Mouse (Mus musculus): ENCODE data around the gene Setd2.

Setd2 gene

DNA sequence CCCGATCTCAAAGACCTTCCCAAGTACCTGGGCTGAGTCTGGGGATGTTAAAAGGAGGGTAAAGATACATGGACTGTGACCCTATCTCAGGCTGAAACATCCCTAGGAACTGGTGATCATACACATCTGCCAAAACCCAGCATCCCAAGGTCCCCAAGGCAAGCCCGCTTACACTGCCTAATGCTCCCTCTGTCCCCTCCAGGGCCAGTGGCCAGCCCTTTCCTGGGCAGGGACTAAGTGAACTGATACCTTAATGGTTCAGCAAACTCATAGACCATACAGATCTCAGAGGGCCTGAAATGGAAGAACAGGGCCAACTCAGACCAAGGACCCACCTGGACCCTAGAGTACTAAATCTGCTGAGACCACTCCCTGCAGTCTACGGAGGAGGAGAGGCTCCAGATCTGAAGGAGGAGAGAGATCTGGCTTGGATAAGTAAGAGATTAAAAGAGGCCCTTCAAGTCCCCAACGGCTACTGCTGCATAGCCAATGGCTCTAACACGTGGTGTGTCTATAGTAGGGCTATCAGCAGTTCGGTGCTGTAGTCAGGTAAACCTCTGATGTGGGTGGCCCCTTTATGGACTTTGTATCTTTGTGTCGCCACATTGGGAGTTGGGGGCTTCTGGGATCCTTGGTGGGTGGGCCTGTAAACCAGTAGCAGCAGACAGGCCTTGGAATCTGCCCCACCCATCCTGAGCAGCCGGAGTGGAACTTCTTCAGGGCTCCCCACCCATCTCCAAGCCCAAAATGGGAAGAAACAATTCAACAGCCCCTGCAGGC lies 91.2 kb downstream of the Setd2 start:
- no peak for DNase-seq (ENCODE audit: low read depth, low spot score)

DNA sequence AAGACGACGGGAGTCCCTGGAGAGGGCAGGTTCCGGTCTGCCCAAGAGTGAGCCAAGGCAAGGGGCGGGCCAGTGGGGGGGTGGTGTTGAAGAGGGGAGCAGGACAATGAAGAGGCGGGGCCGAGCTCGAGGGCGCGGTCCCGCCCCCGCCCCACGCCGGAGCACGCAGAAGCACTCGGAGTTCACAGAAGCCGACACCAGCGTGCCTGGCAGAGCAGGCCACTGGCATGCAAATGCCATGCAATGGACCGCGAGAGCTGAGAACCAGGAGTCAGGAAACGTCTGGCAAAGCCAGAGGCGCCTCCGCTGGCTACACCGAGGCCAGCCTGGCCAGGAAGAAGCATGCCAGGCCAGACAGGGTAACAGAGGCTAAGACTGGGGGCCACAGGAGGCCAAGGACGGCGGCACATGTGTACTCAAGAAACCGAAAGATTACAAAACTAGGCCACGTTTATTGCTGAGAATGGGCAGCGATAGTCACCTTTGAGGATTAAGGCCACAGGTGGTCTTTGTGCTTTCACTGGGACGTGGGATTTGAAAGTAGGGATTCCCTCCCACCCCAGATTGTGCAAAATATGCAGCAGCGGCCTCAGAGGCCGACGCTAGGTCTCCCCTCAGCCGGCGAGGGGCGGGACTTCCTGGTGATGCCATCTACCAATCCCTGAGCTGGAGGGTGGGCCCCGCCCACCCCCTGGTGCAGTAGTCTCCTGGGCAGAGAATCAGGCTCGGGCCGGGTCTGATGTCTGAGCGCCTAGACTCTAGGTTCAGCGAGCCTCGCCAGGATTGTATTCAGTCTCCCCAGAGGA lies 92.2 kb downstream of the Setd2 start, which contains the start of gene Nradd:
Nradd (minus strand) TSS at position 92 of the 806 bp plus-strand sequence.
- DNase-seq (ENCODE audit: low read depth, low spot score), result no peak

DNA sequence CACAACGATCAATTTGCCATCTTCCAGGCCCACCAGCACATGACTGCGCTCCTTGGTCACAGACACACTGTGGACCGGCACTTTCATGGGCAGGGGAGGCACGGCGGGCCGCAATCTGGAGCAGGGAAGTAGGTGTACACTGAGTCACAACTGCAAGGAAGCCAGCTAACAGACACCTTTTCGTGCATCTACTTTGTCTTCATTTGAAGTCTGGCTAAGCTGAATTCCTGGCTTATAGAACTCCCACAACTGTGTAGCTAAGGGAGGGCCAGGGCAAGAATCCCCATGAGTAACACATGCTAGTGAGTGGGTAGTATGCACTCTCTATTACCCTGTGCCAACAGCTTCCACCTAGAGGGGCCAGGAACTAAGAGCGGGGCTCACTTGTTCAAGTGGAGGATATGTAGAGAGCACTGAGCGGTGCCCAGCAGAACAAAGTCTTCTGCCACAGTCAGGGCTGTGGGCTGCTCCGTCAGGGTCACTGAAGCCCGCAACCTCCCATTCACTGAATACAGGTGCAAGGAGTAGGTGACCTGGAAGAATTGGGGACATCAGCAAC lies 93.0 kb downstream of the Setd2 start:
- DNase-seq (ENCODE audit: low read depth, low spot score), result no peak

DNA sequence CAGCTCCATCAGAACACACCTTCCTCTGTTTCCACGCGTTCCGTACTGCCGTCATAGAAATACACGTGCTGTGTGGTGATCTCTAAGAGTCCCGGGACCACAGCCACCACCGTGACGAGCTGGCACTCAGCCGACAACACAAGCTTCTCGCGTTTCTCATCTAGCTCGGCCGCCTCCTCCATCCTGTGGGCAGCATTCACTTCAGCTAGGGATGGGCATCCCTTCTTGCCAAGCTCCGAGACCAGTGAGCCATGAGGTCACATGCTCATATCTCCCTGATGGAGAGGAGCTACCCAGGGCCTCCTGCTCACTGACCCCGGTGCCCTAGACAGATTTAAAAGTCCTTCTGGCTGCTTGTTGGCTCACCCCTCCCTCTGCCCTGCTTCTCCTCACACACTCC lies 97.8 kb downstream of the Setd2 start:
- no peak for DNase-seq (ENCODE audit: low read depth, low spot score)

DNA sequence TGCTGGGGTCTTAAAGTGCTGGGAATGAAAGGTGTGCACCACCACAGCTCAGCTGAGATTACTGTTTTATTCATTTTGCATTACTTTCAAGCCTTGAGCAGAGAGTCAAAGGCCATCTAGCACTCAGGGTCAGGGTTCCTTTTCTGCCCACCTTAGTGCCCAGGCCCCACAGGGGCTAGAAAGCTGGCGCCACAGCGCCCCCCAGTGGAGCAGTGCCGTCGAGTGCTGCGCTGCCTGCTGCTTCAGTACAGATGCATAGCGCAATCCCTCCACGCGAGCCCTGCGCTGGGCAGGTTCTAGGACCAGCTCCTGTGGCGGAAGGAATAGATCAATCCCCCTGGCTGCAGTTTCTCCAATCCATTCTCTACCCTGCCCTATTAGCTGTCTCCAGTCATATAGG lies 98.8 kb downstream of the Setd2 start:
- DNase-seq (ENCODE audit: low read depth, low spot score), result peak; percentile 65

DNA sequence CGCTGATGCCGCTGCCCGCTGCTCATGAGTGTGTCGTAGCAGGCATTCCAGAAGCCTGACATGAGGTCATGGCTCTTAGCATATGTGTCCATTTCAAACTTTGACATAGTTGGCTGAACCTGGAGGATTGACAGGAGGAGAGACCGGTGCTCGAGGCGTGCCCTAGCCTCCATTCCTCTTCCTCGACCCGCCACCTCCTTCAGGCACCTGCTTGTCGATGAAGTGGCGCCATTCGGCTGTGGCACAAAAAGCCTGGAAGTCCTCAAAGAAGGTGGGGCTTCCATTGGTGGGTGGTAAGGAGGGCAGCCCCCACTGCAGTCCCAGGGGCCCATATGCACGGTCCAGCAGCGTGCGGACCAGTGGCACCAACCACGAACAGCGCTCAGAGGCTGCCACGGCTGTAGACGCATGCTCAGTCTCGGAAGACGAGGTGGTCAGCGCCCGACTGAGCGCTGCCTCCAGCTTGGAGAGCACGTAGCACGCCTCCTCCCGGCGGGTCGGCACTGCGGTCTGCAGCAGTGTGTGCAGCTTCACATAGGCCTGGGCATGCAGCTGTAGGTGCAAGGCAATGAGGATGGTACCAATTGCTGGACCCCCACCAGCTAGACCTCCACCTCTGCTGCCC lies 99.4 kb downstream of the Setd2 start:
- DNase-seq (ENCODE audit: low read depth, low spot score), result no peak

DNA sequence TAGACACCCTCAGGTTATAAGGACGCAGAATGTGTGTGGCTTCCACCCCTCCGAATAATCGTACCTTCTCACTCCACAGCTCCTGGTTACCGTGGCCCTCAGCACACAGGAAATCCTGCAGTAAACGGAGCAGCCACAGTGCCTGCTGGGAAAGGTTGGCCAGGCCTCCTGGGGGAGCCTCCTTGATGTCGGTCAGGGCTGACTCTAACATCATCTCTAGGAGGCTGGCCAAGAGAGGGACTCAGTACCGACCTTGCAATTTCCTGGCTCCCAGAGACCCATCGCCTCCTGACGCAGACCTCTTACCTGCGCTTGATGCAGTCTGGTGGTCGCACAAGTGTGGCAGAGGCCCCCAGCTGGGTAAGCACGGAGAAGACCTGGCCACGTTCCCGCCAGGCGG lies 100.3 kb downstream of the Setd2 start:
- no peak for DNase-seq (ENCODE audit: low read depth, low spot score)

DNA sequence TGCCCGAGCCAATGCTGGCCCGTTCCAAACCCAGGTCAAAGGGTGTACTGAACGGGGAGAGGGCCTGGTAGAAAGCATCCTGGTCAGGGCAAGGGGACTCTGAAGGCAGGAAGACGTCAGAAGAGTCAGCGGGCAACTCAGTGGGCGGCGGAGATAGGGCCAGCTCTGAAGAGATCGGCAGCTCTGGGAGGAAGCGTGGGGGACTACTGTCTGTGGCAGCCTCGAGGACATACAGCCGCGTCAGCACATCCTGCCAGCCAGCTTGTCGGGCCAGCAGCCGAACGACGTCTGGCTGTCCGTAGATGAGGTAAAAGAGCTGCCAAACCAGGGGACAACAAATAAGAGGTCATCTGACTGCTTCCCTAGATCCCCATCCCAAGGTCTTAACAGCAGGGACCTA lies 101.5 kb downstream of the Setd2 start:
- no peak for DNase-seq (ENCODE audit: low read depth, low spot score)

DNA sequence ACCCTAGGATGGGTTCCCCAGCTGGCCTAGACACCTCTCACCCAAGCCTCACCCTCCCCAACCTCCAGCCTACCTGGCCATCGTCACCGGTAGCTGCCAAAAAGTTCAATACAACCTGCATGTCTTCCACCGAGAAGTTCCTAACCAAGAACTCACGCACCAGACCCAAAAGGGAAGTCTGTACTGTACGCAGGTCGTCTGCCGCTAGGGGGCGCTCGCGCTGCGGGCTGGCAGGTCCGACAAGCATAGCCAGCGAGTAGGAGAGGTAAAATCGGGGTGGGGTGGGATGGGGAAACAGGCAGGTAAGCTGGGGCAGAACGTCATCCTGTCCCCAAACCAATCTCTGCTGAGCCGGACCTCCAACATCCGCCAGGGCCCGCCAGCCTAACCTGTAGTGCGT lies 102.8 kb downstream of the Setd2 start:
- peak; percentile 93 for DNase-seq (ENCODE audit: low read depth, low spot score)

DNA sequence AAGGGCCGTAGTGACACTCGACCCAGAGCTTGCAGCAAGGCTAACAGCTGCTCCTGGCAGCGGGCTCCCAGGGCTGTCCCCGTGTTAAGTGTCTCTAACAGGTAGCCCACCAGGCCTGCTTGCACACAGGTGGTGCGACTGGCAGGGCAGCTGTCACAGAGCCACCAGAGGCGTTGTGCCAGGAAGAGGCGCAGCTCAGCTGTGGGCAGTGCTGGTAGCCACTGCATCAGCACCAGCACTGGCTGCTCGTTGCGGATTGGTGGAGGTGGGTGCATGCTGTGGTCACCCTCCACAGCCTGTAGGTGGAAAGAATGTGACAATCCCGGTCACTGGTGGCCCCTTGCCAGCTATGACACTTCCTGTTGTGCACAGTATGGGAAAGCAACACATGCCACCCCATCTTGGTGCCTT lies 106.2 kb downstream of the Setd2 start:
- no peak for DNase-seq (ENCODE audit: low read depth, low spot score)

DNA sequence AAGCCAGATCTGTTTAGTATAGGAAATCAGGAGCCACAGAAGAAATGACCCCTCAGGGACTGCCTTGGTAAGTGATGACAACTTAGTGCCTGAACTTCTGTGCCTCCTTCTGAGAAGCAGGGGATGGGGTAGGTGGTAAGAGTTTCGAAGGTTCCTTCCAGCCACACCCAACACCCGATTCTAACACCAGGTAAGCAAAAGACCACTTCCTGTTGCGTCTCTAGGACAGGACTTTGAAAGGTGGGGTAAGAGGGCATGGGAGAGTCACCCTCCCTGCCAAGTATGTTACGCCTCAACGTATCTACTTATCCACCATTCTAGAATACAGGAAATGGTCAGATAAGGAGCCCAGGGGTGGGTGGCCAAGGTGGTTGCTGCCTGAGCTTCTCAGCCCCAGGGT lies 108.6 kb downstream of the Setd2 start:
- no peak for DNase-seq (ENCODE audit: low read depth, low spot score)

DNA sequence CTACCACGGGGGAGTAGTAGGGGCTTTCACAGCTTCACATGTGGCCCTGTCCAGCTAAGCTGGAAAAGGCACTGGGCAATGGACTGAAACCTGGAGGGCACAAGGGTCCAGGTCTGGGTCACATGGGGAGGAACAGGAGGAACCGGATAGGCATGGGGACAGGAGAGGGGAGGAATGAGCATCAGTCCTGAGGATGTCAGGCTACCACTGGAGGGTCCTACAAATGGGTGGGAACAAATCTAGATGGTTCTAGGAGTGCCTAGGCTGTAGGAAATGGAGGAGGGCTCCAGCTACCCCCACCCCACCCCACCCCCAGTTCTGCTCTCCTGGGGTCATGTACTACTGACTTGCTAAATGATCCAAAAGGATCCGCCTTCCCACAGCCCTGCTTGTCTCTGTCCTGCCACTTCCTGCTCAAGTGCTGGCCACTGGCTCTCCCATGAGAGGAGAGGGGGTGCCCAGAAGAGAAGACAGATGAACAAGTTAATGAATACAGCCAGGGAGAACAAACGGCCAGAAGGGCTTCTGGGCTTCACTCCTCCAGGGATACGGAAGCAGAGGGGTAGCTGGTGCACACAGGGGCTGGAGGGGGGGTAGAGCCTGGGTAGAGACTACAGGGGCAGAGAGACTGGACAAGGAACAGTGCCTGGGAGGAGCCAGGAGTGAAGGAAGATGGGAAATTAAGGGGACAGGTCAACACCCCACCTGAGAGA lies 110.6 kb downstream of the Setd2 start:
- DNase-seq (ENCODE audit: low read depth, low spot score), result no peak

DNA sequence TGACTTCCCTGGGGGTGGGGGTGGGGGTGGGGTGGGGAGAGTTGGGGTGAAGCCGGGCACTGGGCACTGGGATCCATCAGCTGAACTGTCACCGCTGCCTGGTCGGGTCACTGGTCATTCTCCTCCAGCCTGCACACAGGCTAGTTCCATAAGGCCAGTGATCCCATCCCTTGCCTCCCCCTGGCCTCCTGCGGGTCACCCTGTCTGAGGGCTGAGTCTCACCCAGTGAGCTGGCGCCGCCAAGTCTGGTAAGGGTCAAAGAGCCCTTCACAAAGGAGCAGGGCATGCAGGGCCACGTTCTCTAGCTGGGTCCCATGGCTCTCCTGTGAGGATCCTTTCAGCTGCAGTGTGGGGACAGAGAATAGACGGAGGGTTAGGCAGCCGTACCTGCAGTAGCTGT lies 111.4 kb downstream of the Setd2 start:
- no peak for DNase-seq (ENCODE audit: low read depth, low spot score)

DNA sequence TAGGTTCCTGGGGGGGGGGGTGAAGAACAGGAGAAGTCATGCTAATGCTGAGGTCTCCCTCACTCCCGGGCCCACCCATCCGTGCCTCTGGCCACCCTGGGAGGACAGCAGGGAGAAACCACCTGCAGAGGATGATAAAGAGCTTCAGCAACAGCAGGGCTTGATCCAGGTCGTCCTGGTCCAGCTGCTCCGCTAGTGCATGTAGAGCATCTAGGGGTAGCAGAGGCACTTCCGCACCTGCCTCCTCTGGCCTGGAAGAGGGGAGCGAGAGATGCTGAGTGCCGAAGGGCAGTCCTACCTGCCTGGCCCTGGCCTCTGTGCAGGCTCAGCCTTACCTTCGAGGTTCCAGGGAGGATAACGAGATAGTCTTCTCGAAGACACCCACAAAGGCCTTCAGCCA lies 111.9 kb downstream of the Setd2 start:
- DNase-seq (ENCODE audit: low read depth, low spot score), result no peak

DNA sequence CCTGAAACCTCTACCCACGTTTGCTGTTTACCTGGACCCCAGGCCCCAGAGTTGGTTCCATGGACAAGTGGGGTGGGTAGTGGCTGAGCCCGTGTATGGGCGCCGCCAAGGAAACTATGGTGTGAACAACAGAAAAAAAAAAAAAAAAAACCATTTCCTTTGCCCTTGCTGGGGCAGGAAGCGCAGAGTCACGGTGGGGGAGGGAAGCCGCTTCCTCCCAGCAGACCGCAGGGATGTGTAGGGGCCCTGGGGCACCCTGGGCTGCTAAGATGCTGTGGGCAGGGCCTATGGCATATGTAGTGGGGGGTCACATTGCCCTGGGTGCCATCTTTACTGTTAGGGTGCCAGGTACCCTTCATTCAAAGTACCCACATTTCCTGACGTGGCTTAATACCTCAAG lies 112.8 kb downstream of the Setd2 start:
- DNase-seq (ENCODE audit: low read depth, low spot score), result peak; percentile 88

DNA sequence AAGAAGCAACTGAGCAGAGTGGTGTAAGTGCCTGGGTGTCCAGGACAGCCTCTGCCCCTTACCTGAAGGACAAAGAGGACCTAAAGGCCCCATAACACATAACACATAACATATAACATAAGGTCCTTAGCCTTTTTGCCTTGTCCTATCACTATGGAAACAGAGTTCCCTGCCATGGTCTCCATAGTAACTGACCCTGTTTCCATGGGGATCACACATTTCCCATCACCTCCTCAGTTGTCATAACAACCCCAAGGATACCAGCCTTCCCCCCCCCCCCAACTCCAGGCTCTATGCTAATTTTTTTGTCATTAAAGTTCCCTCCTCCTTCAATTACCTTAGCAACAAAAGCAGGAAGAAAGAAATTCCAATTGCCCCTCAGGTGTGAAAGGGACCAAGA lies 117.4 kb downstream of the Setd2 start:
- DNase-seq (ENCODE audit: low read depth, low spot score), result no peak

DNA sequence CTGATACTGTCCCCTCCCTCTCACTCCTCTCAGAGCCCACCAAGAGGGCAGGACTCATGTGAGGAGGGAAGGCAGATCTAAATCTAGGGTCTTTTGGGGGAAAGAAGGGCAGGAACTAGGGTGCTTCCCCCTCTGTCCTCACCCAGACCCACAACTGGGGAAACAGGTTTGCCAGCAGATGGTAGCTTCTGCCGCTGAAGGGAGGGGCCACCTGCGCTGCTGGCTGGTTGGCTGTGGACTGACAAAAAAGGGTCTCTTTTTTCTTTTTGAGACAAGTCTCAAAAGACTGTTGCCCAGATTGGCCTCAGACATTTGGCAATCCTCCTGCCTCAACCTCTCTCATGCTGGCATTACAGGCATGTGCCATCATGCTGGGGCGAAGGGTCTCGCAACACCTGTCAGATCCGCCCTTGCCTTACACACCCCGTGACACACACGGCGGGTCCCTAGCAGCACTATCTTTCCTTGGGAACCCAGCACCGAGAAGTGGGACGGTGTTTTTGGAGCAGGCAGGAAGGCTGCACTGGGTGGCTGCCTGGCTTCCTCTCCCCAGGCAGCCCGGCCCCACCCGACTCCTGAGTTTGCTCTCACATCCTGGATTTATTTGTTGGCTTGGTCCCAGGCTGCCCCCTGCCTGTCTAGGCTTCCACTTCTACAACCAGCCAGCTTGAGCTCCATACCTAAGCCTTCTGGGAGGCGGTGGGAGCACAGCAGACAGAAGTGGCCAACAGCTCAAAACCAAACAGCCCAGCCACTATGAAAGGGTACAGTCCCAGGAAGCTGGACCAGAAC lies 119.7 kb downstream of the Setd2 start:
- peak; percentile 58 for DNase-seq (ENCODE audit: low read depth, low spot score)

DNA sequence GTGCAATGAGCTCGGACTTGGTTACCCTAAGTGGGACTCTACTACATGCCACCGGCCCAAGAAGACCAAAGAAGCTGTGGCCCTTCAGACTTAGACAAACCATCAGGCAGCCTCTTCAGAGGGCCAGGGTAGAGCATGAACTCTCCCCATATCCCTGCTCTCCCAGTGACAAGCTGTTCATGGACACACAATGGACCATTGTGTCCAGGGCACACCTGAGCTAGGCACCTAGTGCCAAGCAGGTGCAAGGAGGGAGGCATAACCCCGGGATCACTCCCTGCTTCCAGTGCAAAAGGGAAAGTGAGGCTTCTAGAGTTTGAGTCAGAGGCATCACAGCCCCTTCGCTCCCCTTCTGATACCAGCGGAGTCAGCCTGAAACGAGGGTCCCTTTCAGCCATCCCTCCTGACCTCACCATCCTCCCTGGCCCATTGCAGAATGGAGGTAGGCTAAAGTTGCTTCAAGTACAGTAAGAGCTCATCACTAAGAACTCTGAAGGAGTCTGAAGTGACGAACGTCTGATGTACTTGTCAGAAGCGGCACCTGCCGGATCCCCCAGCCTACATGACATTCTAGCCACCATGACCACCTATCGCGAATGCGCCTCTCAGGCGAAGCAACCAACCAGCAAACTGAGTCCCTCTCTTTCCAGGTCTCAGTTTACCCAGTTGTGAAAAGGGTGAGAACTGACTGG lies 120.7 kb downstream of the Setd2 start:
- no peak for DNase-seq (ENCODE audit: low read depth, low spot score)

DNA sequence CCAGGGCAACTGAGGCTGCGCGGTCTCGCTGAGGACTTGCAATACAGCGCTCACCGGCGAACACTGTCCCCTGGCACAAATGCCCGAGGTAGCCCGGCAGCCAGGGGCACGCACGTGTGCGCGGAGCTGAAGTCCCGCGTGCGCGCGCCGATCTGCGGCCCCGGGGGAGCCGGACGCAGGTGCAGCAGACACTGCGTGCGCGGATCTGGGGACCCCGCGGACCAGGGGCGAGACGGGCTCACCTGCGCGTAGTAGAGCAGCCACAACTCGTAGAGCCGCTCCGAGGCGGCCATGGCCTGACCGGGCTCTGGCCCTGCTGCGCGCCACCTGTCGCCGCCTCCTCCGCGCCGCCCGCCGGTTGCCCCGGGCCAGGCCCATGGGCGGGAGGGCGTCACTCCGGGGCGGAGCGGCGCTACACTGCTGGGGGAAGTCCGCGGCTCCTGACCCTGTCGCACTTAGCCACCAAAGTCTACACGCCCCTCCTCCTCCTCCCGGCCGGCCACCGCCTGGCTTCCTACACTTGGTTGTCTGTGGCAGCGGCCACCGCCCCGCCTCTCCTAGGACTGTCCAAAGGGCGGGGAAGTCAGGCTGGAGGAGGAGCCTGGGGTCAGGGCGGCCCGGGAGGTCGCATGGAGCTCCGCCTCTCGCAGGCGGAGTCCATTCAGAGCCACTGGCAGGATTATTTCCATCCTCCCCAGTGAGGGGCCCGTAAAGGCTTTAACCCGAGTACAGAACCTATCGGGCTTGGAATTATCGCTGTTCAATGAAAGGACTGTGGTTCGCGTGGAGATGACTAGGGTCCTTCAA lies 121.5 kb downstream of the Setd2 start, which contains the start of gene Nbeal2:
Nbeal2 (minus strand) TSS at position 507 of the 807 bp plus-strand sequence.
- peak; percentile 92 for DNase-seq (ENCODE audit: low read depth, low spot score)
